Mouse (Mus musculus) monocyte, adult 59 days (primary cell): Measurements from ENCODE around the gene Odr4. TPM values are rescaled to one million over a fixed set of nuclear protein-coding genes. Genes with fewer than 3 reads are reported as not detected.

ENCODE experiments used
- total RNA-seq, 2 experiments: library from RNA; stranded (reverse); gene quantifications; one replicate each; pipeline ENCODE4 v1.2.4; 2023

The Odr4 gene
- 10 to 100 TPM; 35.8 to 47.2 TPM for total RNA-seq

GRCm38 (mm10) chr1:150392638-150393487 is at the start of gene Odr4, which contains the start of gene Tpr:
TSS of gene Odr4 (minus strand) at chr1:150393080.
TSS of gene Tpr (plus strand) at chr1:150392838.

GRCm38 (mm10) chr1:150319205-150319604 is 73.7 kb downstream of the Odr4 start, which contains the start of gene Pdc:
TSS of gene Pdc (plus strand) at chr1:150319417.

Other genes starting within 250 kb of the Odr4 start
- gene Pdc, start 73.7 kb downstream of the Odr4 start, total RNA-seq = not detected
- gene Tpr, start 242 bp downstream of the Odr4 start, total RNA-seq = 100 to 1,000 TPM; 245 to 259 TPM
- 10 to 100 TPM; 14.5 to 50.9 TPM for gene Prg4, start 73.1 kb upstream of the Odr4 start, total RNA-seq